Mouse (Mus musculus) retina, adult 2 months (tissue): ENCODE measurements around the gene Git2.

ENCODE experiments used
- DNase-seq: peaks from one replicate; pipeline ENCODE4 v3.0.0-alpha.2; 2012; ENCODE audit warnings: low read depth, low spot score

Gene Git2

GRCm38 (mm10) chr5:114797253-114797652 lies 21.9 kb upstream of the Git2 start:
- no peak for DNase-seq

- no peak for DNase-seq
Observed at GRCm38 (mm10) chr5:114796299-114797012, 21.1 kb upstream of the Git2 start.

- DNase-seq = no peak
Observed at GRCm38 (mm10) chr5:114795653-114796052, 20.3 kb upstream of the Git2 start.

GRCm38 (mm10) chr5:114795231-114795630 lies 19.9 kb upstream of the Git2 start:
- DNase-seq = no peak

GRCm38 (mm10) chr5:114794609-114795008 lies 19.3 kb upstream of the Git2 start:
- DNase-seq = no peak

- DNase-seq = no peak
Observed at GRCm38 (mm10) chr5:114793317-114793716, 18.0 kb upstream of the Git2 start.

GRCm38 (mm10) chr5:114785196-114785595 lies 9.9 kb upstream of the Git2 start:
- no peak for DNase-seq

GRCm38 (mm10) chr5:114784622-114785165 lies 9.4 kb upstream of the Git2 start:
- no peak for DNase-seq

GRCm38 (mm10) chr5:114783405-114784163 lies 8.3 kb upstream of the Git2 start:
- no peak for DNase-seq

- DNase-seq = no peak
Observed at GRCm38 (mm10) chr5:114782991-114783390, 7.7 kb upstream of the Git2 start.

GRCm38 (mm10) chr5:114780912-114781311 lies 5.6 kb upstream of the Git2 start:
- DNase-seq = no peak

GRCm38 (mm10) chr5:114779956-114780489 lies 4.7 kb upstream of the Git2 start:
- no peak for DNase-seq

- no peak for DNase-seq
Observed at GRCm38 (mm10) chr5:114776174-114776573, 857 bp upstream of the Git2 start.

GRCm38 (mm10) chr5:114774403-114775051 lies 790 bp downstream of the Git2 start, which contains the start of gene Ankrd13a:
TSS of gene Ankrd13a (plus strand) at chr5:114774677.
- DNase-seq = peak; percentile 84

GRCm38 (mm10) chr5:114773780-114774179 lies 1.5 kb downstream of the Git2 start:
- DNase-seq = no peak

GRCm38 (mm10) chr5:114773211-114773710 lies 2.1 kb downstream of the Git2 start:
- DNase-seq = peak; percentile 95

- DNase-seq = no peak
Observed at GRCm38 (mm10) chr5:114772456-114773203, 2.7 kb downstream of the Git2 start.

- DNase-seq = no peak
Observed at GRCm38 (mm10) chr5:114771796-114772195, 3.5 kb downstream of the Git2 start.

- no peak for DNase-seq
Observed at GRCm38 (mm10) chr5:114769786-114770185, 5.5 kb downstream of the Git2 start.

- no peak for DNase-seq
Observed at GRCm38 (mm10) chr5:114767185-114767584, 8.1 kb downstream of the Git2 start.

GRCm38 (mm10) chr5:114766686-114767085 lies 8.6 kb downstream of the Git2 start:
- no peak for DNase-seq
